Mouse (Mus musculus): ENCODE results near the gene Git1. TPM values are rescaled to one million over a fixed set of nuclear protein-coding genes. Genes with fewer than 3 reads are reported as not detected.
"Not testable (repeated sequence)": the region's sequence is repeated elsewhere in the genome, so short reads cannot be mapped to it uniquely, and the experiment has no call there.

Git1 gene
- total RNA-seq, 4 experiments from 2014 or later: 53.5 to 63.3 (median 57.1) TPM

DNA sequence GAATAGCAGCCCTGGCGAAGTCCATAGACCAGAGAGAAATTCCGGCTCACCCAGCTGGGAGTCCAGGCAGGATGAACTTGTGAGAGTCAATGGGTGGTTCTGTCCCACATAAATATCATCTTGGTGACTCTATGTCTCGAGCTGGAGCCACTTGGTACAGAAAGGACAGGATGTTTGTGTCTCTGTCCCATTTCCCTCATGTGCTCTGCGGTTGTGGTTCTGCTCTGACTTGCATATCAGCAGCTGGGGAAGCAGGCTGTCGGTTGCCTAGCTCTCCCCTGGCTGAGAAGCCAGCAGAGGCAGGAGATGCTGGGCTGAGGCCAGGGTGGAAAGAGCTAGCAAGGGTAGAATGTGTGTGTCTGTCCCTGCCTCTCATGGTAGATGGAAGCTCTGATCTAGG is 25.7 kb downstream of the Git1 start, which contains the start of gene Gm10392:
TSS of gene Gm10392 (minus strand) at position 156 of the 400 bp plus-strand sequence.
- DNase-seq (ENCODE audit: low spot score): peak; percentile 52

DNA sequence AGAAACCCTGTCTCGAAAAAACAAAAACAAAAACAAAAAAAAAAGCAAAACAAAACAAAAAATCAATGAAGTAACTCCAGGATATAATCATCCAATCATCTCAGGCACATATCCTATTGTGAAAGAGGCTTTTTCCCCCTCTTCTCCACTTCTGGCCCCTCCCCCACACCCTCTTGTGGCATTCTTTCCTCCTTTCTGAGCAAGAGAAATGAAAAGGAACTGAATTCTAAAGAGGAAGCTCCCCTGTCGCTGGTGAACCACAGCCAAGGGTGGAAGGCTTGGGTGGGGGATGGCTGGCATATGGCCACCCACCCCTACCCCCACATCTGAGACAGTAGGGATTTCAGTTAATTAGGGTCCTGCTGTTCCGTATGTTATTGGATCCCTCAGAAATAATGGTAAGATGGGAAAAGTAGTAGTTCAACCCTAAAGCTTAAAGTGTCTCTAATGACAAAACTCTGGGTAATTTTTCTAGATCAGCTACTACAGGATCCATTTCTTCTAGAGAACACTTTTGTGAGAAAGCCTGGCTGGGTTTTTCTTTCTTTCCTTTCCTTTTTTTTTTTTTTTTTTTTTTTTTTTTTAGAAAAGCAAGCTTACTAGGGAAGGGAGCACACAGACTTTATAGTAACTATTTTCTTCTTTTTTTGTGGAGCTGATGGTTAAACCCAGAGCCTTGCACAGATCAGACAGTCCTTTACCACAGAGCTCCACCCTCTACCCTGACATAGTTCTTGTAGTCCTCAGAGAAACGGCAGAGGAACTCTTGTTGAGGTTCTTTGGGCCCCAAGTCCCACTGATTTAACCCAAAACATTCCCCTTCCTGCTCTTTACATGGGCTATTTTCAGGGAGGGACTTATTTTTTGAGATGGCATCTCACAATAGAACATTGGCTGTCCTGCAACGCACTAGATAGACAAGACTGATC is 27.5 kb downstream of the Git1 start:
- peak; percentile 45 for DNase-seq (ENCODE audit: low spot score)

DNA sequence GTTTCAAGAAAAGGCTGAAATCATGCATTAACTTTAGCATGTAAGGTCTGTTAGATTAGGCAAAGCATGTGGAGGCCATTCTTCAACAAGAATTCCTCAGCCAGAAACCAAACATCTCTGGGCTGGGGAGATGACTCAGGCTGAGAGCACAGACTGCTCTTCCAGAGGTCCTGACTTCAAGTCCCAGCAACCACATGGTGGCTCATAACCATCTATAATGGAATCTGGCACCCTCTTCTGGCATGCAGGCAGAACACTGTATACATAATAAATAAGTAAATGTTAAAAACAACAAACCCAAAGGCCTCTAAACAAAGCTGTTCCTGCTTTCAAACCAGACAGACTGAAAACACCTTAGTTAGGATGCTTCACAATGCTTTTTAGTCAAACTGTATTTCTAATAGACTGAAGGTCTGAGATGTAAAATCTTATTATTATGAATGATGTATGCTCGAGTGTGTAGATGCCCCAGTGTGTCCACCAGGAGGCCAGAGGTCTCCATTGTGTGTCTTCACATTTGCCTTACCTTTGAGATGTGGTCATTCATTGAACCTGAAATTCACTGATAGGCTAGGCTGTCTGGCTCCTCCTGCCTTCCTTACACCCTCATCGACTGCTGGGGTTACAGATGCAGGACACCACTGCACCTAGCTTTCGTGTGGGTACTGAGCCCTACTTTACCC is 32.6 kb downstream of the Git1 start:
- no peak for DNase-seq (ENCODE audit: low spot score)

DNA sequence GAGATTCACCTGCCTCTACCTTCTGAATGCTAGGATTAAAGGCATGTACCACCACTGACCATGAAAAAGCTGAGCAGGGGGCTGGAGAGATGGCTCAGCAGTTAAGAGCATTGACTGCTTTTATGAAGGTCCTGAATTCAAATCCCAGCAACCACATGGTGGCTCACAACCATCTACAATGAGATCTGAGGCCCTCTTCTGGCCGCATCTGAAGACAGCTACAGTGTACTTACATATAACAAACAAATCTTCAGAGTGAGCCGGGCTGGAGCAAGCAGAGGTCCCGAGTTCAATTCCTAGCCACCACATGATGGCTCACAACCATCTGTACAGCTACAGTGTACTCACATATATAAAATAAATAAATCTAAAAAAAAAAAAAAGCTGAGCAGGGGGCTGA is 35.1 kb downstream of the Git1 start:
- not testable (repeated sequence) for DNase-seq (ENCODE audit: low spot score)

DNA sequence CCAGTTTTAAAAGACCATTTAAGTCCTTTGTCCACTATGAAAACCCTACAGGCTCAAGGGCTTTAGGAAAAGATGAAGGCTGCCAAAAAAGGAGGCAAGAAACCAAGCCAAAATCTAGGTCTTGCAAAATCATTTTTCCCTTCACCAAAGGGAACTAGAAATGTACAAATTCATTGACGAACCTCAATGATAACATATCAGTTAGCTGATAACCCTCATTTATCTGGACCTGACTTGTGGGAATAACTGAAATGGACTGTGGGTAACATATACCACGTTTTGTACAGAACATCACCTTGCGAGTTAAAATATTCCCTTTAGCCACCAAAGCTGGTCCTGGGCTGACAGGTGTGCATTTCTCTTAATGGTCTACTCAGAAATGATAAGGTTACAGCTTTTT is 36.3 kb downstream of the Git1 start:
- no peak for DNase-seq (ENCODE audit: low spot score)

DNA sequence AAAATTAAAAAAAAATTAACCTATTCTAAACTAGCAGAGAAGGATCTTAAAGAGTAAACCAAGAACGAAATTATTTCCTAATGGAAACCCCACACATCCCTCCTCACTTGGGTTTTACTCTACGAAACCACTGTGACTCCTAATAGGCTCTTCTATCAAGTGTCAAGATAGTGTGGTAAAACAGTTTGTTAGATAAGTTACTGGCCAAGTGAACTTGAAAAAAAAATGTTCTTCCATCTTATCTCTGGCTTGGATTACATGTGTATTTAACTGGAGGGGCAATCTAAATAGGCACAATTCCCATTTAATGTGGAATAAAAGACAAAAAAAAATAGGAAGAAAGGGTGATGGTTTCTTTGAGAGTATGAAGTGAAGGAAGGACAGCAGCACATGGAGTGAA is 37.5 kb downstream of the Git1 start:
- no peak for DNase-seq (ENCODE audit: low spot score)

DNA sequence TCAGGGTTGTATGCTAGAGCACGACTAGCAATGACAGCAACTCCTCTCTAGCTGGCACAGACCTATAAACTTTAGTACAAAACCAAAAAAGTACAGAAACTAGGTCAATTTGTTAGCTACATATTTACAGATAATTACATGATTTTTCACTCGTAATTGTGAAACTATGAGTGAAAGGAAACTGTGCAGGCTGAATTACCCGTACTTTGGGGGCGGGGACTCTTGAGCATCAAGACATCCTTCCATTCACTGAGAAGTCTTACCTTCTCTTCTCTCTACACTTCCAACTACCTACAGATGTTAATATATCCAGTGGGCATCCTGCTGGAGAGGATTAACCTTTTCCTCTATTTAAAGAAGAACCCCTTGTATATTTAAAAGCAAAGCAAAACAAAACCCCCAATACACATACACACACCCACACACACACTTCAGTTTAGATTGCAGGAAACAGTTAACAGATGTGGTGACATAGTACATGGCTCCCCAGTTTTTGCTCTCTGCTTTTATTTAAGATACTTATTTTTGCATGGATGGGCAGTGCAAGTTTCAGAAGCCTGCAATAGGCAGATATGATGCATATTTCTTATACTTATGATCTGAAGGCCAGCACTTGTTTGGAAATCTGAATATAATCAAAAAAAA is 39.0 kb downstream of the Git1 start:
- no peak for DNase-seq (ENCODE audit: low spot score)

DNA sequence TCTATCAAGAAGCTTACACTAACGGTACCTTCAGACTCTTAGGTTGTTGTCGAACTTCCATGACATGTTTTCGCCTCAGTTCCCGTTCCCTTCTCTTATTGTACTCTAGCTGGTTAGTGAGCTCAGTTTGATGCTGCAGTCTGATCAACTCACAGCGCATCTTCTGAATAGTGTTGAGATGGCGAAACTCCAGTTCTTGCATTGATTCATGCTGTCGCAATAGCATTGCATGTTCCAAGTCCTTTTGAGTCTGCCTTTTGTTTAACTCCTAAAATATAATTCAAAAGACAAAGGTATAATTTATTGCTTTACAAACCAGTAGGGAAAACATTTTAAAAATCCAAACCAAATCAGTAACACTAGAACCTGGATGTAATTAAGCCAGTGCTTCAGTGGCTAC is 51.9 kb downstream of the Git1 start:
- DNase-seq (ENCODE audit: low spot score): no peak

Other genes starting within 250 kb of the Git1 start
- gene Coro6, start 31.2 kb upstream of the Git1 start, total RNA-seq (2022): 100 to 1,000 TPM; 221 to 251 (median 232) TPM
- 10 to 100 TPM in 2 of 4 experiments, 1 to 10 TPM in 2; 7.5 to 11.6 (median 9.9) TPM for gene Ankrd13b, start 3.9 kb upstream of the Git1 start, total RNA-seq (2022)
- gene Abhd15, start 21.6 kb downstream of the Git1 start, total RNA-seq (2022): 1 to 10 TPM; 1.7 to 3.2 (median 2.2) TPM
- gene Trp53i13, start 22.4 kb downstream of the Git1 start, total RNA-seq (2022): 10 to 100 TPM; 10.5 to 12.4 (median 11.4) TPM
- gene Gm10392, start 25.6 kb downstream of the Git1 start, total RNA-seq (2022): not detected
- 10 to 100 TPM; 48.8 to 61.9 (median 56.1) TPM for gene Taok1, start 114.3 kb downstream of the Git1 start, total RNA-seq (2022)
- gene Nufip2, start 192.6 kb downstream of the Git1 start, total RNA-seq (2022): 10 to 100 TPM; 38.9 to 49.7 (median 45.2) TPM
- gene Cryba1, start 231.7 kb downstream of the Git1 start, total RNA-seq (2022): not detected

All from heart, adult 8-10 months (tissue).